Mouse (Mus musculus): Measurements from ENCODE around the gene Gsta2.

DNA sequence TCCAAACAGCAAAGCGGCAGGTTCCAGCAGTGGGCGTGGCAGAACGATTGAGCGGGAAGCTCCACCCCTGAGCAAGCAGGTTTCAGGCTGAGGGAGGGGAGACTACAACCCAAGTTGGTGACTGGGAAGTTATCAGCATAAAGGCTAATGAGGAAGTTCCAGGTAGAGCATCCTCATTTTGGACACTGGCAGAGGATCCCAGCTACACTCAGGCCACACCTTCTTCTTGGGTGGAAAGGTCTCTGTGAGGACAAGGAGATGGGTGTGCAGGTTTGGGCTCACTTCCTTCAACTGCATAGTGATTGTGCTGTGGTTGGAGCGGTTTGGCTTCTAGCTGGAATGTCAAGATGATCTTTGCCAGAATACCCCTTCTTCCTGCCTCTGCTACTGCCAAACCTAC, 34.4 kb upstream of the Gsta2 start:
- no peak for TF ChIP-seq CTCF (IDR thresholded peaks at IDR 0.05; ENCODE audit: control insufficient read depth, insufficient read depth, insufficient replicate concordance, low read depth, low read length)
- no peak for TF ChIP-seq POLR2A (IDR thresholded peaks at IDR 0.05; ENCODE audit: control insufficient read depth, low read depth, low read length)

Data from testis, adult 2 months (tissue).